ENCODE assay signal across 20 mouse cellular contexts in the genomic region with DNA sequence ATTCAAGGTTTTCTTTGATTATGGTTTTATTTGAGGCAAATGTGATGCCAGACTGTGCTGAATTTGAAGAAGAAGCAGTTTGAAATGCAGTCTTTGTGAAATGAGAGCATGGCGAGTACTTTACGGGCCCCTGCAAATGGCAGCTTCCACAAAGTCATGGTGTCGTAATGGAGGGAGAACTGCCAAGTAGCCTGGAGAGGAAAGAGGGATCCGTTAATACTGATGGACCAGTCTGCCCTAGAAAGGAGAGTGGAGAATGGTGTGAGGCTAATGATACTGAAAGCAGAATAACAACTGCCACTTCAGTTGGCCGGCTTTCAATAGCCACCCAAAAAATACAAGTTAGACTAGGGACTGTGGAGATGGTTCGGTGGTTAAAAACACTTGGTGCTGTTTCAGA.
DNase-seq lines count a peak whose midpoint lies in the region; ATAC-seq and TF ChIP-seq lines count a peak whose summit lies in the region.
"Had no signal": no experiment of that assay in that cellular context is flagged by ENCODE, and none has a peak within 500 bp of the region (broad histone marks: within the 10 kb centered on the region; RNA-seq: fewer than 3 reads in every experiment).

No protein-coding gene starts in this region.

- no peaks in the 10 kb centered on the region for H3K4me1 ChIP-seq in forebrain, embryonic 13.5 days
- H3K4me1 ChIP-seq in forebrain, embryonic 11.5 days (replicated peaks; ENCODE audit: control insufficient read depth, insufficient read depth, low read length), result no peaks in the 10 kb centered on the region
- H3K4me1 ChIP-seq: heart, embryonic 10.5 days; hindbrain, embryonic 10.5 days; liver, embryonic 15.5 days; midbrain, embryonic 15.5 days; neural tube, embryonic 15.5 days had no signal

- no peaks in the 10 kb centered on the region for H3K9me3 ChIP-seq in forebrain, embryonic 13.5 days (replicated peaks)
- H3K9me3 ChIP-seq in forebrain, embryonic 11.5 days (ENCODE audit: control insufficient read depth, low read length), result no peaks in the 10 kb centered on the region
- H3K9me3 ChIP-seq: heart, embryonic 10.5 days; hindbrain, embryonic 10.5 days; liver, embryonic 15.5 days; midbrain, embryonic 15.5 days; neural tube, embryonic 15.5 days had no signal

- no peak for TF ChIP-seq CTCF in gastrocnemius, adult 2 months (IDR thresholded peaks at IDR 0.05)

- H3K36me3 ChIP-seq in forebrain, embryonic 13.5 days (ENCODE audit: poor library complexity, severe bottlenecking), result no peaks in the 10 kb centered on the region
- no peaks in the 10 kb centered on the region for H3K36me3 ChIP-seq in forebrain, embryonic 11.5 days (ENCODE audit: control insufficient read depth, insufficient read depth, low read length)
- H3K36me3 ChIP-seq: heart, embryonic 10.5 days; hindbrain, embryonic 10.5 days; liver, embryonic 15.5 days; midbrain, embryonic 15.5 days; neural tube, embryonic 15.5 days had no signal

- intact Hi-C loops in left cerebral cortex, postnatal 14 days (cut with DNase I), result no loop called here
- intact Hi-C loops in gastrocnemius, adult 2 months (cut with DNase I), result no loop called here

- H3K27ac ChIP-seq in forebrain, embryonic 13.5 days, result peak overlapping the region; percentile 21; the same call in 1 of the 2 replicates
- no peak overlapping the region for H3K27ac ChIP-seq in forebrain, embryonic 11.5 days (ENCODE audit: low read depth, low read length)
- no peak overlapping the region for H3K27ac ChIP-seq in gastrocnemius, adult 2 months
- H3K27ac ChIP-seq: heart, embryonic 10.5 days; hindbrain, embryonic 10.5 days; liver, embryonic 15.5 days; midbrain, embryonic 15.5 days; neural tube, embryonic 15.5 days had no signal

- no peak for DNase-seq in forebrain, embryonic 11.5 days (ENCODE audit: low spot score)
- DNase-seq in left cerebral cortex, adult 18-20 months (ENCODE audit: low spot score in 2 of 2), result peak; percentile 1 to 2
- DNase-seq in left cerebral cortex, postnatal 14 days (ENCODE audit: low spot score in 2 of 2), result no peak
- DNase-seq in right cerebral cortex, postnatal 10 days (ENCODE audit: low spot score in 2 of 2), result peak; percentile 35 to 41
- DNase-seq in right cerebral cortex, postnatal 36 days (ENCODE audit: low spot score in 2 of 2), result no peak
- peak; percentile 12 to 21 for DNase-seq in layer of hippocampus, postnatal 36 days
- no peak for DNase-seq in gastrocnemius, adult 2 months
- DNase-seq: adrenal gland, postnatal 14 days; kidney, adult 2 months; kidney, postnatal 10 days; thymus, postnatal 25 days had no signal

- no peak overlapping the region for H3K4me2 ChIP-seq in forebrain, embryonic 13.5 days
- H3K4me2 ChIP-seq in forebrain, embryonic 11.5 days (ENCODE audit: low read depth, low read length, severe bottlenecking), result no peak overlapping the region
- H3K4me2 ChIP-seq: liver, embryonic 15.5 days; midbrain, embryonic 15.5 days; neural tube, embryonic 15.5 days had no signal

- no peak overlapping the region for H3K9ac ChIP-seq in forebrain, embryonic 13.5 days
- no peak overlapping the region for H3K9ac ChIP-seq in forebrain, embryonic 11.5 days (ENCODE audit: low read length)
- H3K9ac ChIP-seq: liver, embryonic 15.5 days; midbrain, embryonic 15.5 days; neural tube, embryonic 15.5 days had no signal

- no peak overlapping the region for H3K4me3 ChIP-seq in forebrain, embryonic 13.5 days
- H3K4me3 ChIP-seq in forebrain, embryonic 11.5 days (ENCODE audit: low read depth, low read length), result no peak overlapping the region
- H3K4me3 ChIP-seq in gastrocnemius, adult 2 months, result no peak overlapping the region
- H3K4me3 ChIP-seq: heart, embryonic 10.5 days; hindbrain, embryonic 10.5 days; liver, embryonic 15.5 days; midbrain, embryonic 15.5 days; myocyte; neural tube, embryonic 15.5 days had no signal

- WGBS in forebrain, embryonic 13.5 days, result 57% methylated on average over 6 of the region's 6 CpGs
- WGBS in forebrain, embryonic 11.5 days, result 82% methylated on average over 6 of the region's 6 CpGs

- no peaks in the 10 kb centered on the region for H3K27me3 ChIP-seq in forebrain, embryonic 13.5 days
- no peaks in the 10 kb centered on the region for H3K27me3 ChIP-seq in forebrain, embryonic 11.5 days (ENCODE audit: control insufficient read depth, insufficient read depth, low read length)
- H3K27me3 ChIP-seq: CH12.LX; liver, embryonic 15.5 days; midbrain, embryonic 15.5 days; neural tube, embryonic 15.5 days had no signal

- peak; percentile 92 for ATAC-seq in forebrain, embryonic 13.5 days
- ATAC-seq in forebrain, embryonic 11.5 days (replicated peaks; ENCODE audit: low FRiP score), result no peak
- ATAC-seq: lung, postnatal 0 days; midbrain, embryonic 15.5 days had no signal

Comparison
In these comparisons a context has a peak if more than half of its experiments do, and no peak if none do; other contexts are left out.
1. DNase-seq: peak in left cerebral cortex, adult 18-20 months (2 of 2), right cerebral cortex, postnatal 10 days (2 of 2) and layer of hippocampus, postnatal 36 days (2 of 2); none in forebrain, embryonic 11.5 days (single experiment), left cerebral cortex, postnatal 14 days (0 of 2), right cerebral cortex, postnatal 36 days (0 of 2) and gastrocnemius, adult 2 months (single experiment).